Mouse (Mus musculus) G1E (cell line): ENCODE data around the gene Fcrl1.

ENCODE experiments used
- CTCF ChIP-seq: IDR thresholded peaks from 2 replicates; pipeline ENCODE4 v1.5.1; 2012; ENCODE audit warnings: low read depth, low read length, inconsistent platforms, mixed read lengths
- GATA1 ChIP-seq: IDR thresholded peaks from 2 replicates; pipeline ENCODE4 v1.6.1; 2012; ENCODE audit warnings: borderline replicate concordance, low read length, inconsistent platforms, mixed read lengths
- POLR2AphosphoS5 ChIP-seq: IDR thresholded peaks from 2 replicates; pipeline ENCODE4 v1.6.1; 2012; ENCODE audit warnings: low read depth, low read length, inconsistent platforms; ENCODE audit not compliant: insufficient replicate concordance
- TAL1 ChIP-seq: conservative IDR thresholded peaks from 2 replicates; pipeline ENCODE4 v1.6.1; 2012; ENCODE audit warnings: low read depth, low read length, inconsistent platforms, mixed read lengths

DNA sequence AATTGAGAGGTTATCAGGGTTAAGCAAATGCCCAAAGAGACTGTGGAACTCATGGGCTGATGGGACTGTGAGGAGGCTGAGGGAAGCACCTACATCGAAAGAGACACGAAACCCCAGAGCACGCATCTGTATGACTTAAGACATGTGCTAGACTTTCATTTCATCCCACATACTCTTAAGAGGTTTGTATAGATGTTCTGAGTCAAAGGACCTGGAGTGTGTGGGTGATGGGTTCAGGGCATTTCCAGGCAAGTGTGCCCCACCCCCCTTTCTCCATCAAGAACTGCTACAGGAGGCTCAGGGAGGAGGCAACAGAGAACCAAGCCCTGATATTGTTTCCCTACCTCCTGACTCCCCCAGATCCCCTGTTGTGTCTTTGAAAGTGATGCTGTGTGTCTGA lies 7.1 kb downstream of the Fcrl1 start:
- TF ChIP-seq CTCF (no peak), POLR2AphosphoS5 (no peak), TAL1 (no peak), GATA1 (no peak)
